Mouse (Mus musculus) C3H10T1/2 (cell line): Measurements from ENCODE around the gene Ermap. TPM values are rescaled to one million over a fixed set of nuclear protein-coding genes. Genes with fewer than 3 reads are reported as not detected.

Source experiments
- polyA plus RNA-seq, 2 experiments: library from polyadenylated mRNA; unstranded; fragments of >200 nt; fragmentation: generic; extraction: Trizol; gene quantifications; one replicate each; pipeline ENCODE4 v1.2.1; 2012; ENCODE audit warnings: missing spikeins in 2 of 2

Gene Ermap
- under 1 TPM in 1 of 2 experiments, not detected in 1; 0.01 TPM for polyA plus RNA-seq

GRCm38 (mm10) chr4:119189864-119190263, at the start of gene Ermap:
Gene Ermap, minus strand, starts transcription at chr4:119190011.

DNA sequence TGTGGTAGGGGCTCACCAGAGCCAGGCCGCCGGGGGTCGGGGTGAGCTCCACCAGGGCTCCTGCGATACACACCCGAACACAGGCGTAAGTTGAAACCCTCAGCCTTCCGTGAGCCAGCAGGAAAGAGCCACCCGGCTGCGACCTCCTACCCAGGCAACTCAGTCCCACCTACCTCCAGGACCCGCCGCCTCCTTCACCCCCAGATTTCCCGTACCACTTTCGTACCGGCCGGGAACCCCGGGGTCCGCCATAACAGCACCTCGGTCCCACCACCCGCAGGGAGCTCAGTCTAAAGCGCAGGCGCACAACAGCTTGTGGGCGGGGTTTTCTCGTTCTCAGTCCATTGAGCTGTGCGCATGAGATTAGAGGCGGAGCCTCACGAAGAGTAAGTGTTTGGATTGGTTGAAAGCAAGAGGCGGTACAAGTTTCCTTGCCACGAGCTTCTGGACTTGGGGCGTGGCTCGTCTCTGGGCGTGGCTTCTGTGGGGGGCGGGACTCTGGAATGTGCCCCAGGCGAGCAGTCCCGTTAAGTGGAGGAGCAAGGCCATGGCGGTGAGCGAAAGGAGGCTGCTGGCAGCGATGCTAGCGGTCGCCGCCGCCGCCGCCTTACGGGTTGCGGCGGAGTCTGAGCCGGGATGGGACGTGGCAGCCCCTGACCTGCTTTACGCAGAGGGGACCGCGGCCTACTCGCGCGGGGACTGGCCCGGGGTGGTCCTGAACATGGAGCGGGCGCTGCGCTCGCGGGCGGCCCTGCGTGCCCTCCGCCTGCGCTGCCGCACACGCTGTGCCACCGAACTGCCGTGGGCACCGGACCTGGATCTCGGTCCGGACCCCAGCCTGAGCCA, 42.8 kb upstream of the Ermap start, which contains the start of the genes AU022252 and P3h1:
Gene AU022252 (minus strand): TSS at position 303 of the 846 bp plus-strand sequence.
Gene P3h1 (plus strand): TSS at position 506 of the 846 bp plus-strand sequence.

GRCm38 (mm10) chr4:119218169-119218568, 28.4 kb upstream of the Ermap start, which contains the start of gene Tmem269:
Gene Tmem269, minus strand, starts transcription at chr4:119218217.

GRCm38 (mm10) chr4:119194909-119195581, 5.2 kb upstream of the Ermap start, which contains the start of gene Svbp:
Gene Svbp, plus strand, starts transcription at chr4:119195306.

GRCm38 (mm10) chr4:119173851-119174453, 15.9 kb downstream of the Ermap start, which contains the start of gene Zfp691:
Gene Zfp691, minus strand, starts transcription at chr4:119174195.

Other genes with a start within 250 kb of the Ermap start
- not detected for gene Lao1, start 228.4 kb downstream of the Ermap start, polyA plus RNA-seq
- 10 to 100 TPM; 20.9 to 23.8 TPM for gene Slc2a1, start 81.3 kb downstream of the Ermap start, polyA plus RNA-seq
- 1 to 10 TPM; 1.1 to 6.2 TPM for gene Zfp691, start 15.8 kb downstream of the Ermap start, polyA plus RNA-seq
- 100 to 1,000 TPM in 1 of 2 experiments, 10 to 100 TPM in 1; 49.4 to 100 TPM for gene Svbp, start 5.3 kb upstream of the Ermap start, polyA plus RNA-seq
- not detected for gene Tmem269, start 28.2 kb upstream of the Ermap start, polyA plus RNA-seq
- gene AU022252, start 42.7 kb upstream of the Ermap start, polyA plus RNA-seq: 10 to 100 TPM in 1 of 2 experiments, 1 to 10 TPM in 1; 7.5 to 13.2 TPM
- 10 to 100 TPM in 1 of 2 experiments, 1 to 10 TPM in 1; 9.0 to 47.6 TPM for gene P3h1, start 42.9 kb upstream of the Ermap start, polyA plus RNA-seq
- gene Cldn19, start 65.4 kb upstream of the Ermap start, polyA plus RNA-seq: 10 to 100 TPM in 1 of 2 experiments, under 1 TPM in 1; 0.04 to 18.1 TPM
- gene Ybx1, start 104.6 kb upstream of the Ermap start, polyA plus RNA-seq: 100 to 1,000 TPM; 229 to 540 TPM
- gene Ppih, start 130.5 kb upstream of the Ermap start, polyA plus RNA-seq: 10 to 100 TPM; 47.7 to 59.2 TPM
- under 1 TPM in 1 of 2 experiments, not detected in 1; 0.12 TPM for gene Ccdc30, start 225.5 kb upstream of the Ermap start, polyA plus RNA-seq
- 10 to 100 TPM in 1 of 2 experiments, 1 to 10 TPM in 1; 7.8 to 15.0 TPM for gene Ppcs, start 232.4 kb upstream of the Ermap start, polyA plus RNA-seq
- gene Zmynd12, start 232.8 kb upstream of the Ermap start, polyA plus RNA-seq: under 1 TPM in 1 of 2 experiments, not detected in 1; 0.06 TPM